Mouse (Mus musculus) heart, embryonic 10.5 days (tissue): ENCODE measurements around the gene Rdh9. TPM values are rescaled to one million over a fixed set of nuclear protein-coding genes. Genes with fewer than 3 reads are reported as not detected.
"Not testable (repeated sequence)": the region's sequence is repeated elsewhere in the genome, so short reads cannot be mapped to it uniquely, and the experiment has no call there.

Source experiments
- DNase-seq: peaks from one replicate; pipeline ENCODE4 v3.0.0-alpha.2; 2017; ENCODE audit warnings: low spot score
- H3K27ac ChIP-seq: fragments of 300-500 bp; sonication (generic); 2 replicates; pipeline ENCODE4 v1.5.1; 2016; ENCODE audit warnings: mild to moderate bottlenecking
- H3K27me3 ChIP-seq: fragments of 300-500 bp; sonication (generic); 2 replicates; pipeline ENCODE4 v1.6.1; 2016; ENCODE audit warnings: mild to moderate bottlenecking; ENCODE audit not compliant: poor library complexity, insufficient read depth, severe bottlenecking
- H3K36me3 ChIP-seq: fragments of 300-500 bp; sonication (generic); 2 replicates; pipeline ENCODE4 v1.6.1; 2016; ENCODE audit warnings: mild to moderate bottlenecking, moderate library complexity
- H3K4me1 ChIP-seq: fragments of 300-500 bp; sonication (generic); 2 replicates; pipeline ENCODE4 v1.6.1; 2016; ENCODE audit warnings: mild to moderate bottlenecking
- H3K4me3 ChIP-seq: fragments of 300-500 bp; sonication (generic); 2 replicates; pipeline ENCODE4 v1.5.1; 2016; ENCODE audit warnings: mild to moderate bottlenecking, moderate library complexity
- H3K9me3 ChIP-seq: fragments of 300-500 bp; sonication (generic); 2 replicates; pipeline ENCODE4 v1.6.1; 2016; ENCODE audit warnings: mild to moderate bottlenecking, moderate library complexity
- WGBS: fragments of 180-500 bp; shearing (Covaris S2); methylation state at CpG from one replicate; pipeline ENCODE4 v1.1.7; 2016; 5-methylcytosine and 5-hydroxymethylcytosine counted together
- polyA plus RNA-seq: library from polyadenylated mRNA; unstranded; fragments of >200 nt; fragmentation: Nextera tagmentation; extraction: Ambion mirVana; gene quantifications from 2 replicates; pipeline ENCODE4 v1.2.1, GENCODE M21; 2016

Rdh9 gene
- polyA plus RNA-seq, 1 experiment from 2014 or later, result 0.19 TPM

- no peaks in the 10 kb centered on the region for H3K27me3 ChIP-seq
- 0 out of 2 replicates have a peak, but pooled peaks cover 3% of the 10 kb centered on the region for H3K9me3 ChIP-seq
- 75% methylated on average over 5 of the region's 5 CpGs for WGBS
- H3K27ac ChIP-seq, result no peak overlapping the region
- no peak overlapping the region for H3K4me3 ChIP-seq
- no peaks in the 10 kb centered on the region for H3K4me1 ChIP-seq
- H3K36me3 ChIP-seq, result no peaks in the 10 kb centered on the region
- no peak for DNase-seq
Measured at GRCm38 (mm10) chr10:127835292-127835691, 59.1 kb downstream of the Rdh9 start.

GRCm38 (mm10) chr10:127837793-127838192, 61.6 kb downstream of the Rdh9 start:
- not testable (repeated sequence) for H3K4me3 ChIP-seq, H3K4me1 ChIP-seq, H3K27me3 ChIP-seq, H3K27ac ChIP-seq, H3K36me3 ChIP-seq, H3K9me3 ChIP-seq, DNase-seq
- 89% methylated on average over 5 of the region's 5 CpGs for WGBS

GRCm38 (mm10) chr10:127838539-127838938, 62.4 kb downstream of the Rdh9 start:
- Histone ChIP-seq H3K4me3 (no peak overlapping the region), H3K9me3 (0 out of 2 replicates have a peak, but pooled peaks cover 3% of the 10 kb centered on the region), H3K27me3 (no peaks in the 10 kb centered on the region), H3K4me1 (no peaks in the 10 kb centered on the region), H3K36me3 (no peaks in the 10 kb centered on the region), H3K27ac (no peak overlapping the region)
- no peak for DNase-seq
- WGBS, result 84% methylated on average over 2 of the region's 2 CpGs

GRCm38 (mm10) chr10:127840776-127841175, 64.6 kb downstream of the Rdh9 start:
- no peaks in the 10 kb centered on the region for H3K27me3 ChIP-seq
- H3K4me1 ChIP-seq, result no peaks in the 10 kb centered on the region
- no peaks in the 10 kb centered on the region for H3K36me3 ChIP-seq
- H3K27ac ChIP-seq, result no peak overlapping the region
- no peak for DNase-seq
- 0 out of 2 replicates have a peak, but pooled peaks cover 3% of the 10 kb centered on the region for H3K9me3 ChIP-seq
- H3K4me3 ChIP-seq, result no peak overlapping the region
- WGBS, result 67% methylated on average over 2 of the region's 2 CpGs

Other genes starting within 250 kb of the Rdh9 start
- gene Nxph4, start 241.8 kb upstream of the Rdh9 start, polyA plus RNA-seq, result 0.16 and 0.33 TPM in 2 replicates
- 37.4 and 51.8 TPM in 2 replicates for gene Lrp1, start 155.2 kb upstream of the Rdh9 start, polyA plus RNA-seq
- 22.5 and 28.1 TPM in 2 replicates for gene Stat6, start 133.4 kb upstream of the Rdh9 start, polyA plus RNA-seq
- 7.7 and 8.8 TPM in 2 replicates for gene Nemp1, start 109.5 kb upstream of the Rdh9 start, polyA plus RNA-seq
- gene Nab2, start 107.8 kb upstream of the Rdh9 start, polyA plus RNA-seq, result 11.4 and 12.6 TPM in 2 replicates
- gene Myo1a, start 71.2 kb upstream of the Rdh9 start, polyA plus RNA-seq, result 0.42 and 0.45 TPM in 2 replicates
- 8.9 and 24.6 TPM in 2 replicates for gene Tac2, start 51.9 kb upstream of the Rdh9 start, polyA plus RNA-seq
- gene Zbtb39, start 36.8 kb upstream of the Rdh9 start, polyA plus RNA-seq, result 2.4 and 4.9 TPM in 2 replicates
- 15.2 and 22.1 TPM in 2 replicates for gene Gpr182, start 24.7 kb upstream of the Rdh9 start, polyA plus RNA-seq
- 0.06 and 0.13 TPM in 2 replicates for gene Rdh1, start 16.7 kb upstream of the Rdh9 start, polyA plus RNA-seq
- not detected in 2 replicates for gene Rdh16f1, start 16.6 kb upstream of the Rdh9 start, polyA plus RNA-seq
- gene Rdh16, start 24.8 kb downstream of the Rdh9 start, polyA plus RNA-seq, result not detected in 2 replicates
- not detected in 2 replicates for gene Rdh19, start 73.5 kb downstream of the Rdh9 start, polyA plus RNA-seq
- gene Rdh16f2, start 90.1 kb downstream of the Rdh9 start, polyA plus RNA-seq, result not detected in 2 replicates
- not detected in 2 replicates for gene Rdh7, start 112.4 kb downstream of the Rdh9 start, polyA plus RNA-seq
- gene Sdr9c7, start 122.1 kb downstream of the Rdh9 start, polyA plus RNA-seq, result not detected in 2 replicates
- not detected in 2 replicates for gene Hsd17b6, start 231.2 kb downstream of the Rdh9 start, polyA plus RNA-seq
- gene Prim1, start 238.8 kb downstream of the Rdh9 start, polyA plus RNA-seq, result 66.7 and 80.5 TPM in 2 replicates